Mouse (Mus musculus): ENCODE measurements at regions not wholly inside any gene's neighbourhood (a gene's known extent, or its start where the extent isn't known, plus 50 kb on each side); places are given as distances from the start of the nearest gene placed in this dataset.

DNA sequence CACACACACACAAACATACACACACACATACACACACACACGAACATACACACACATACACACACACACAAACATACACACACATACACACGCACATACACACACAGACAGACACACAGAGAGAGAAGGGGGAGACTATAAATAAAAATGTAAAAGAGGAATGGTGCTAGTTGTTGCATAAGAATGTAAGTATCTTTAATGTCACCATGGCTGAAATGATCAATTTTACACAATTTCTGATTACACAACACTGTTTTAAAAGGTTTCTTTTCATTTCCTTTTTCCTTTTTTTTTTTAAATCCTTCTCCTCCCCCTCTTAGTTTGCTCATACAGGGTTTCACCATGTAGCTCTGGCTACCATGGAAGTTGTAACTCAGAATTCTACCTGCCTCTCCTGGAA, 125.9 kb upstream of the Atp6ap2 start:
- ATAC-seq = no peak
- Histone ChIP-seq H3K36me3 (ENCODE audit: control insufficient read depth, insufficient read depth, low read length) (no peaks in the 10 kb centered on the region), H3K4me3 (ENCODE audit: low read depth, low read length) (no peak overlapping the region), H3K27me3 (replicated peaks; ENCODE audit: control insufficient read depth, insufficient read depth, low read length) (no peaks in the 10 kb centered on the region), H3K4me2 (ENCODE audit: low read length) (no peak overlapping the region), H3K4me1 (ENCODE audit: control insufficient read depth, insufficient read depth, low read length) (no peaks in the 10 kb centered on the region), H3K9me3 (replicated peaks; ENCODE audit: control insufficient read depth, low read length) (no peaks in the 10 kb centered on the region), H3K27ac (ENCODE audit: low read depth, low read length) (no peak overlapping the region), H3K9ac (ENCODE audit: low read length) (no peak overlapping the region)
- WGBS = 87% methylated on average over 2 of the region's 2 CpGs
- DNase-seq (ENCODE audit: low spot score) = no peak

DNA sequence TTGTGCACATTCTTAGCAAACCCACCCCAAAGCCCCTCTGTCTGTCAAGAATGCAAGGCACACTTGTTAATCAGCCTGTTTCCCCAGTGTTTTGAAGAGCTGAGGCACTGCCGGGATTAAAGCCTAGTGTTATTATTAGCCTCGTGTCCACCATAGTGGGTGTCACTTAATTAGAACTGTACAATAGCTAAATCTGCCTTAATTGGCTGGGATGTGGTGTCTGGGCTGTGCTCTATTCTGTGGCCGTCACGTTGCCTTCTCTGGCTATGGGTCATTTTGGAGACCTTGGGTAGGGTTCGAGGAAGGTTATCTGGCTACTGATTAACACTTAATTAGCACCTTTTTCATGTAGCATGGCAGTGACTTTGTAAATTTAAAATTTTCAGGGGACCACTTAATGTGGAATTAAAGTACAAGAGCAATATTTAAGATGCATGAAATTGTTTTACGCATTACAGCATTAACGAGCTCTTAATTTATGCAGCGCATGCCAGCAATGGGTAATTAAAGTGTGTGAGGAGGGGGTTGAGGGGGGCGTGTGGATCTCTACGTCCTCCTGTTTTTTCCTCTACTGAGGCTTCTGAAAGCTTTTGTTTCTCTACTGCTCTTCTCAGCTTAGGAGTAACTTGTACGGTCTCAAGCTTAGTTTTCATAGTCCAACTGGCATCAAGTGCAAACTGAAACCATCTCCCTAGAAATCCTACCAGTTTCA, 124.5 kb upstream of the Atp6ap2 start:
- DNase-seq (ENCODE audit: low spot score) (peak; percentile 71), ATAC-seq (peak; percentile 82)

DNA sequence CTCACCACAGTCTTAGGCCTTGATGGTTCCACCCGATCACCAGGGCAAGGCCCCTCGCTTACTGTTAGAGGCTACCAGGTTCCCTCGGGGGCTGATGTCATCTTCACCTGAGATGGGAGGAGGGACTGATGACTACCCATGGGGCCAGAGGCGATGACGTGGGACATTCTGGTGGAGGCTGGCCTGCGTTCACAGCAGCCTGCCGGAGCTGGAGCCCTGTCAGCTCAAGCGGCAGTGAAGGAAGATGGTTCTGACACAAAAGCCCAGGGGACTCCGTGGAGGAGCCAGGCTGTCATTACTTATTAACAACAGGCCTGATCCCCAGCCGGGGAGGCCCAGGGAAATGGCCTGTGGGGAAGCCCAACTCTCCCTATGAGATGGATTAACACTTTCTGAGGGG, 121.3 kb upstream of the Atp6ap2 start:
- H3K4me1 ChIP-seq (ENCODE audit: control insufficient read depth, insufficient read depth, low read length) = no peaks in the 10 kb centered on the region
- H3K27ac ChIP-seq (ENCODE audit: low read depth, low read length) = no peak overlapping the region
- no peak for ATAC-seq

More for the DNA sequence above, 124.5 kb upstream of the Atp6ap2 start:
- H3K36me3 ChIP-seq (ENCODE audit: control insufficient read depth, insufficient read depth, low read length) = no peaks in the 10 kb centered on the region
- H3K27me3 ChIP-seq (replicated peaks; ENCODE audit: control insufficient read depth, insufficient read depth, low read length) = no peaks in the 10 kb centered on the region
- no peak overlapping the region for H3K4me3 ChIP-seq (ENCODE audit: low read depth, low read length)
- no peak overlapping the region for H3K4me2 ChIP-seq (ENCODE audit: low read length)
- no peak overlapping the region for H3K9ac ChIP-seq (ENCODE audit: low read length)
- H3K4me1 ChIP-seq (ENCODE audit: control insufficient read depth, insufficient read depth, low read length) = no peaks in the 10 kb centered on the region
- no peak overlapping the region for H3K27ac ChIP-seq (ENCODE audit: low read depth, low read length)
- no peaks in the 10 kb centered on the region for H3K9me3 ChIP-seq (replicated peaks; ENCODE audit: control insufficient read depth, low read length)
- WGBS = 38% methylated on average over 11 of the region's 11 CpGs

DNA sequence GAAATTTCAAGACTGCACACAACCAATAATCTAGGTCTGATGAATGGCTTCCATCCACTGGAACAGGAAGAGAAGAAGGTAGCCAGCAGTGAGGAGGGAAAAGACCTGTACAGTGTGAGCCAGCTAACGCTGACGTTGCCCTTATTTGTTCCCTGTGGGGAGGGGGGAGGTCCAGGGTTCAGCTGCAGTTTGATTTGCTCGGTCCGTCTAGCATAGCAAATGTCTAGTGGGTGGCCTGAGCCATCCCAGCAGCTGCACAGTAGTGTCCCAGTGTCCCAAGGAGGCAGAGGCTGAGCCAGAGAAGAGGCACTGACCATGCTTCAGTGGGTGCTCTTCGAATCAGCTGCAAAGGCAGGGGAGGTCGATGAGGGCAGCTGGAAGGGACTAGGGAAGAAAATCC, 120.7 kb upstream of the Atp6ap2 start:
- DNase-seq (ENCODE audit: low spot score) (no peak), ATAC-seq (no peak)
- H3K9me3 ChIP-seq (replicated peaks; ENCODE audit: control insufficient read depth, low read length) = no peaks in the 10 kb centered on the region
- H3K4me1 ChIP-seq (ENCODE audit: control insufficient read depth, insufficient read depth, low read length) = no peaks in the 10 kb centered on the region
- H3K4me3 ChIP-seq (ENCODE audit: low read depth, low read length) = no peak overlapping the region
- H3K4me2 ChIP-seq (ENCODE audit: low read length) = no peak overlapping the region
- H3K27me3 ChIP-seq (replicated peaks; ENCODE audit: control insufficient read depth, insufficient read depth, low read length) = no peaks in the 10 kb centered on the region
- WGBS = 32% methylated on average over 6 of the region's 6 CpGs
- no peak overlapping the region for H3K9ac ChIP-seq (ENCODE audit: low read length)
- 0 out of 2 replicates have a peak overlapping the region, but pooled peaks have one; percentile 9 for H3K27ac ChIP-seq (ENCODE audit: low read depth, low read length)
- H3K36me3 ChIP-seq (ENCODE audit: control insufficient read depth, insufficient read depth, low read length) = no peaks in the 10 kb centered on the region

More for the DNA sequence above, 121.3 kb upstream of the Atp6ap2 start:
- H3K36me3 ChIP-seq (ENCODE audit: control insufficient read depth, insufficient read depth, low read length) = no peaks in the 10 kb centered on the region
- WGBS = 49% methylated on average over 10 of the region's 10 CpGs
- H3K9me3 ChIP-seq (replicated peaks; ENCODE audit: control insufficient read depth, low read length) = no peaks in the 10 kb centered on the region
- no peak overlapping the region for H3K9ac ChIP-seq (ENCODE audit: low read length)
- H3K4me2 ChIP-seq (ENCODE audit: low read length) = no peak overlapping the region
- no peak overlapping the region for H3K4me3 ChIP-seq (ENCODE audit: low read depth, low read length)
- no peaks in the 10 kb centered on the region for H3K27me3 ChIP-seq (replicated peaks; ENCODE audit: control insufficient read depth, insufficient read depth, low read length)
- no peak for DNase-seq (ENCODE audit: low spot score)

DNA sequence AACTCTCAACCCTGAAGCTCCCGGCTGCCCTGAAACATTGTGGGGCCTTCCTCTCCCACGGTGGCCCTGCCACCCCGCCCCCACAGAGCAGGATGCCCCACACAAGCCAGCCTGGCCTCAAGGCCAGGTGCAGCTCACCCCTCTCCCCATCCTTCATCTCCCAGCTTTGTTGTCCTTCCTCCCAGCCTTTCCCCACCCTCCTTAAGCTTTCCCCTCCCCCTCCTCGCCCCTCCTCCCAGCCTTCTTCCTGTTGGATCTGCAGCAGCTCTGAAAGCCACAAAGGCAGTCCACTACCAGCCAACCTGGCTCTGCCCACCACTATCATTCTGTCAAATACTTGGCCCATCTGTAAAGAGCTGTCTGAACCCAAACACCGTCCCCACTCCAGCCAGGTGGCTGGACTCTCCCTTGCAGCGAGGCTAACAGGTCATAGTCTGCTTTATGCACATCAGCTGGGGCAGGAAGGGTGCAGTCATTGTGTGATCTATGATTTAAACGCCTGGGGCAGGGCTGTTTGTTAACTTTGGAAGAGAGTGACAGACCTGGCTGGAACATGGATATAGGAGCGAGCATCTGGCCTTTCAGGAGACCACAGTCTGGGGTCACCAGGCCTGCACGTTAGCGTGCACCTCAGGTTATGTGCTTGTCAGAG, 119.9 kb upstream of the Atp6ap2 start:
- no peaks in the 10 kb centered on the region for H3K27me3 ChIP-seq (replicated peaks; ENCODE audit: control insufficient read depth, insufficient read depth, low read length)
- no peaks in the 10 kb centered on the region for H3K36me3 ChIP-seq (ENCODE audit: control insufficient read depth, insufficient read depth, low read length)
- no peak overlapping the region for H3K4me3 ChIP-seq (ENCODE audit: low read depth, low read length)
- no peak for DNase-seq (ENCODE audit: low spot score)
- no peak overlapping the region for H3K4me2 ChIP-seq (ENCODE audit: low read length)
- no peaks in the 10 kb centered on the region for H3K4me1 ChIP-seq (ENCODE audit: control insufficient read depth, insufficient read depth, low read length)
- WGBS = 52% methylated on average over 10 of the region's 10 CpGs
- no peaks in the 10 kb centered on the region for H3K9me3 ChIP-seq (replicated peaks; ENCODE audit: control insufficient read depth, low read length)
- ATAC-seq = no peak
- 0 out of 2 replicates have a peak overlapping the region, but pooled peaks have one; percentile 9 for H3K27ac ChIP-seq (ENCODE audit: low read depth, low read length)
- H3K9ac ChIP-seq (ENCODE audit: low read length) = no peak overlapping the region

DNA sequence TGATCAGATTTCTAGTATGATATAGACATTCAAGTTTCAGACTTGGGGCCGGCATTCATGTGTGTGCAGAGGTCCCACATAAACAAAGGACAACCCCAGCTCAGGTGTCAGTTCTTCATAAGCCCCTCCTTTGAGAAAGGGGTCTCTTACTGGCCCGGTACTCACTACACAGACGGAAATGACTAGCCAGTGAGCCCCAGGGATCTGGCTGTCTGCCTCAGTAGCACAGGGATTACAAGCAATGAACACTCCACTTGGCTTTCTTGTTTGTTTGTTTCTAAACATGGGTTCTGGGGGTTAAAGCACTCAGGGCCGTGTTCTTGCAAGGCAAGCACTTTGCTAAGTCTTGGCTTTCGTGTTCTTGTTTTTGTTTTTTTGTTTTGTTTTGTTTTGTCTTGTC, 115.3 kb upstream of the Atp6ap2 start:
- no peak overlapping the region for H3K4me2 ChIP-seq (ENCODE audit: low read length)
- H3K4me3 ChIP-seq (ENCODE audit: low read depth, low read length) = no peak overlapping the region
- H3K9ac ChIP-seq (ENCODE audit: low read length) = no peak overlapping the region
- no peaks in the 10 kb centered on the region for H3K27me3 ChIP-seq (replicated peaks; ENCODE audit: control insufficient read depth, insufficient read depth, low read length)
- H3K27ac ChIP-seq (ENCODE audit: low read depth, low read length) = no peak overlapping the region
- no peaks in the 10 kb centered on the region for H3K36me3 ChIP-seq (ENCODE audit: control insufficient read depth, insufficient read depth, low read length)
- H3K4me1 ChIP-seq (ENCODE audit: control insufficient read depth, insufficient read depth, low read length) = no peaks in the 10 kb centered on the region
- DNase-seq (ENCODE audit: low spot score) (no peak), ATAC-seq (no peak)
- 76% methylated on average over 5 of the region's 5 CpGs for WGBS
- H3K9me3 ChIP-seq (replicated peaks; ENCODE audit: control insufficient read depth, low read length) = no peaks in the 10 kb centered on the region

DNA sequence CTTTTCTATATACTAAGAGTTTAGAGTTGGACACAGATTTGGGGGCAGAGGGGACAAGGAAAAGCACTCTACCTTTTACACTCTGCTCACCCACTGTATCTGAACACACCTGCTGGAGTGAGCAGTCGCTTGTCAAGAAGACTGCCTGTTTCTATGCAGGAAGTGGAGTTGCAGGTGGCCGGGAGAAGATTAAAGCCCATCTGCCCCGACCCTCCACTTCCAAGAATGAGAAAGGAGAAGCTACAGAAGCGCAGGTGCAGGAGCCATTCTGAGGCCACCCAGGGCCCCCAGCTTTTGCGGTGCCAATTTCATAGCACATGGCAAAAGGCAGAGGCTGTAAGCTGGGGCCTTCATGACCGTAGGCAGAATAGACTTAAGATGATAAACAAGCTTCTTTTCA, 108.4 kb upstream of the Atp6ap2 start:
- Histone ChIP-seq H3K4me3 (ENCODE audit: low read depth, low read length) (no peak overlapping the region), H3K4me2 (ENCODE audit: low read length) (no peak overlapping the region), H3K27ac (ENCODE audit: low read depth, low read length) (no peak overlapping the region), H3K9me3 (replicated peaks; ENCODE audit: control insufficient read depth, low read length) (no peaks in the 10 kb centered on the region), H3K27me3 (replicated peaks; ENCODE audit: control insufficient read depth, insufficient read depth, low read length) (no peaks in the 10 kb centered on the region), H3K9ac (ENCODE audit: low read length) (no peak overlapping the region), H3K36me3 (ENCODE audit: control insufficient read depth, insufficient read depth, low read length) (no peaks in the 10 kb centered on the region), H3K4me1 (ENCODE audit: control insufficient read depth, insufficient read depth, low read length) (no peaks in the 10 kb centered on the region)
- ATAC-seq (no peak), DNase-seq (ENCODE audit: low spot score) (no peak)
- WGBS = 76% methylated on average over 6 of the region's 6 CpGs

DNA sequence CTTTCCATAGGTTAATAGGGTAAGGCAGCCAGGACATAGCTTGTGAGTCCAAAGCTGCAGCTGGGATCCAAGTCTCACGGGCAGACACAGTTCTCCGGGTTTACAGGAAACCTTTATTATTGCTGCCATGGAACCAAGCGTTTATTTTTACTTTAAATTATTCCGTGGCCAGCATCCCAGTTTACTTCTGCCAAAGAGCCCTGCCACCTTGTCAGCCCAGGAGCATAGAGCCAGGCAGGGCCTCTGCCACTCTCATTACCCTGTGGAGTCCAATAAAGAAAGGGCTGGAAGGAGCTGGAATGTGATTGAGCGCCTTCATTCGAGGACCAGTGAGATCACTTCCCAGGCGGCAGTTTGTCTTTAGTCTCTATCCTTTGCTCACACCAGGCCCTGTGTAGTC, 96.6 kb upstream of the Atp6ap2 start:
- no peak overlapping the region for H3K4me3 ChIP-seq (ENCODE audit: low read depth, low read length)
- DNase-seq (ENCODE audit: low spot score) = no peak

DNA sequence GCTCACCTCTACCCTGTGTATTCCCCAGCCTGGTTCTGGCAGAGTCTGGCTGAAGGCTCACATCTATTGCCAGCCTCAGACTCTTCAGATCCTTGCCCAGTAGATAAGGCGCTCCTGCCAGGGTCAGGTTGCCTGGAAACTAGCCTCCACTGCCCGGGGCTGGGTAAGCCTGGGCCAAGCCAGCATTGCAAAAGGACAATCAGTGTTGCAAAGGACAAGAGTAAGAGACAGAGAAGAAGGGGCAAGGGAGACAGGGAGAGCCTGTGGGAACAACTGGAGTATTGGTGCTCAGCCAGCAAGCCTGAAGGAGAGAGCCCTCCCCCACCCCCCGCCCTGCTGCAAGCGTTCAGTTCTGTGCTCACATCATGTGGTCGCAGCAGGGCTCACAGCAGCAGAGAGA, 94.4 kb upstream of the Atp6ap2 start:
- no peaks in the 10 kb centered on the region for H3K9me3 ChIP-seq (replicated peaks; ENCODE audit: control insufficient read depth, low read length)
- no peak overlapping the region for H3K9ac ChIP-seq (ENCODE audit: low read length)
- DNase-seq (ENCODE audit: low spot score) (peak; percentile 39), ATAC-seq (peak; percentile 50; the same call in 1 of the 2 replicates)
- no peak overlapping the region for H3K4me3 ChIP-seq (ENCODE audit: low read depth, low read length)
- no peak overlapping the region for H3K27ac ChIP-seq (ENCODE audit: low read depth, low read length)
- H3K4me1 ChIP-seq (ENCODE audit: control insufficient read depth, insufficient read depth, low read length) = no peaks in the 10 kb centered on the region
- no peaks in the 10 kb centered on the region for H3K36me3 ChIP-seq (ENCODE audit: control insufficient read depth, insufficient read depth, low read length)
- H3K27me3 ChIP-seq (replicated peaks; ENCODE audit: control insufficient read depth, insufficient read depth, low read length) = no peaks in the 10 kb centered on the region
- WGBS = 43% methylated on average over 5 of the region's 5 CpGs
- no peak overlapping the region for H3K4me2 ChIP-seq (ENCODE audit: low read length)

More for the DNA sequence above, 96.6 kb upstream of the Atp6ap2 start:
- ATAC-seq = 0 out of 2 replicates have a peak, but pooled peaks have one; percentile 20
- Histone ChIP-seq H3K4me2 (ENCODE audit: low read length) (no peak overlapping the region), H3K36me3 (ENCODE audit: control insufficient read depth, insufficient read depth, low read length) (no peaks in the 10 kb centered on the region), H3K9me3 (replicated peaks; ENCODE audit: control insufficient read depth, low read length) (no peaks in the 10 kb centered on the region), H3K9ac (ENCODE audit: low read length) (no peak overlapping the region), H3K27ac (ENCODE audit: low read depth, low read length) (no peak overlapping the region), H3K4me1 (ENCODE audit: control insufficient read depth, insufficient read depth, low read length) (no peaks in the 10 kb centered on the region), H3K27me3 (replicated peaks; ENCODE audit: control insufficient read depth, insufficient read depth, low read length) (no peaks in the 10 kb centered on the region)
- WGBS = 62% methylated on average over 7 of the region's 7 CpGs
